Mouse (Mus musculus) embryonic facial prominence, embryonic 10.5 days (tissue): Measurements from ENCODE around the gene Nkain4. TPM values are rescaled to one million over a fixed set of nuclear protein-coding genes. Genes with fewer than 3 reads are reported as not detected.

Source experiments
- DNase-seq: peaks from one replicate; pipeline ENCODE4 v3.0.0-alpha.2; 2017; ENCODE audit warnings: low spot score
- H3K27ac ChIP-seq: fragments of 300-500 bp; sonication (generic); replicated peaks from 2 replicates; pipeline ENCODE4 v1.5.1; 2016; ENCODE audit warnings: mild to moderate bottlenecking
- H3K27me3 ChIP-seq: fragments of 300-500 bp; sonication (generic); replicated peaks from 2 replicates; pipeline ENCODE4 v1.6.1; 2016; ENCODE audit warnings: low read depth, mild to moderate bottlenecking; ENCODE audit not compliant: poor library complexity, severe bottlenecking
- H3K36me3 ChIP-seq: fragments of 300-500 bp; sonication (generic); replicated peaks from 2 replicates; pipeline ENCODE4 v1.6.1; 2016; ENCODE audit warnings: mild to moderate bottlenecking, moderate library complexity
- H3K4me1 ChIP-seq: fragments of 300-500 bp; sonication (generic); 2 replicates; pipeline ENCODE4 v1.6.1; 2016
- H3K4me3 ChIP-seq: fragments of 300-500 bp; sonication (generic); 2 replicates; pipeline ENCODE4 v1.5.1; 2016; ENCODE audit warnings: mild to moderate bottlenecking, moderate library complexity
- H3K9me3 ChIP-seq: fragments of 300-500 bp; sonication (generic); 2 replicates; pipeline ENCODE4 v1.6.1; 2016; ENCODE audit warnings: mild to moderate bottlenecking
- WGBS: fragments of 180-500 bp; shearing (Covaris S2); methylation state at CpG from one replicate; pipeline ENCODE4 v1.1.7; 2016; 5-methylcytosine and 5-hydroxymethylcytosine counted together
- polyA plus RNA-seq: library from polyadenylated mRNA; unstranded; fragments of >200 nt; fragmentation: Nextera tagmentation; extraction: Ambion mirVana; gene quantifications from 2 replicates; pipeline ENCODE4 v1.2.1, GENCODE M21; 2016

Gene Nkain4
- polyA plus RNA-seq: 22.2 and 26.6 TPM in 2 replicates

DNA sequence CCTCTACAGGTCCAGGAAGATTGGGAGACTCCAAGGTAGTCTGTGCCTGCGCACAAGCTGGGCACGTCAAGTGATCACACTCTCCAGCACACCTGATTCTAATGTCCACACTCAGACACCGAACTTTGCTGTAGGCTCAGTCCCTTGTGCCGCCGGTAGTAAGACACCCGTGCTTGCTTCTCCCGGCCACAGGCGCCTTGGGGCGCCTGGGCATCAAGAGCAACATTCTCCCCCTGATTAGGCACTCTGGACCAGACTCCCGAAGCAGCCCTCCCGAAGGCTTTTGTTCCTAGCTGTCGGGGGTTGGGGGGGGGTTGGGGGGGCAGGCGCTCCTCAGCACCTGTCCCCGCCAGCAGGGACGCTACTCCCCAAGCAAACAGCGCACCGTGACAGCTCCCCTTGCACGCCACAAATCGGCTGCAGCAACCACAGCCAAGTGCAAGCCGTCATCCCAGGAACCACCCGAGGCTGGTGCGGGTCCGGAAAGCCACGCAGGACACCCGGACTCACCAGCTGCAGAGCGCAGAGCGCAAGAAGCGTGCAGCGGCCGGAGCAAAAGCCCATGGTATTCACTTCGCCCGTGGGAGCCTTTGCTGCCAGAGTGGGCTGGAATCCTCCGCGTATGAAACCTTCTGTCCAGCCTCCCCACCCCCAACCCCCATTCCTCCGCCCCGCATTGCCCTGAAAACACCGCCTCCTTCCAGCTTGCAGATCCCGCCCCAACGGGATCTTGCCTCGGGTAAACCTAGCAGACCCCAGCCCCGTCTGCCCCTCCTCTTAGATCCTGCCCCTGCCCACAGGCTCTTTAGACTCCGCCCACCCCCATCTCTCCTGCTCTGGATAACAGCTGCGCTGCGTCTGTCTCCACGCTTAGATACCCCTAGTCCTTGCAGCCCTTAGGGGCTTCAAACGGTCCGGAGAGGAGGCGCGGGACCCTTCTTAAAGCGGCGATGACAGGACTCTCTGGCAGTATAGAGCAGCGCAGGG lies at the start of gene Nkain4:
Gene Nkain4 (minus strand): TSS at position 639 of the 987 bp plus-strand sequence.
- Histone ChIP-seq H3K36me3 (no peaks in the 10 kb centered on the region), H3K4me3 (peak within 1 kb of the TSS; percentile 66), H3K9me3 (no peaks in the 10 kb centered on the region), H3K27me3 (peaks cover 55% of the 10 kb centered on the region), H3K27ac (peak within 1 kb of the TSS; percentile 80), H3K4me1 (peaks cover 46% of the 10 kb centered on the region)
- WGBS: under 1% methylated on average over 52 of the region's 52 CpGs
- DNase-seq: peak; percentile 89

DNA sequence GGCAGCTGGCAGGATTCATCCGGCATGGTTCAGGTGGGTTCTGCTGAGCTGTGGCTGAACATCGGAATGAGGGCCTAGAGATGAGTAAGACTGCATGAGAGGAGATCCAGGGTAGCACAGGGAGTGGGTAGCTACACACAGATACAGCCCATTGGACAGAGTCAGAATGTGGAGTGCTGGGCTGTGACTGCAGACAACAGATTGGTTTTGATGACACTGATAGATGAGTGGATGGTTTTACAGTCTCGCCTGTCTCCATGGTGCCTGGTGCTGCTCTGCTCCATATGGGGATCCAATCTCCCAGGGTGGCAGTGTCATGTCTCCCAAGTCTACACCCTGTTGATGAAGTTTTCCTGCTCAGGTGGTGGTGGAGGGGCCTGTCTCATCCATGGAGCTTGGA lies 42.4 kb upstream of the Nkain4 start:
- DNase-seq: no peak
- Histone ChIP-seq H3K4me1 (no peaks in the 10 kb centered on the region), H3K4me3 (no peak overlapping the region), H3K36me3 (no peaks in the 10 kb centered on the region), H3K27ac (no peak overlapping the region), H3K27me3 (no peaks in the 10 kb centered on the region), H3K9me3 (no peaks in the 10 kb centered on the region)
- 74% methylated on average over 3 of the region's 3 CpGs for WGBS

DNA sequence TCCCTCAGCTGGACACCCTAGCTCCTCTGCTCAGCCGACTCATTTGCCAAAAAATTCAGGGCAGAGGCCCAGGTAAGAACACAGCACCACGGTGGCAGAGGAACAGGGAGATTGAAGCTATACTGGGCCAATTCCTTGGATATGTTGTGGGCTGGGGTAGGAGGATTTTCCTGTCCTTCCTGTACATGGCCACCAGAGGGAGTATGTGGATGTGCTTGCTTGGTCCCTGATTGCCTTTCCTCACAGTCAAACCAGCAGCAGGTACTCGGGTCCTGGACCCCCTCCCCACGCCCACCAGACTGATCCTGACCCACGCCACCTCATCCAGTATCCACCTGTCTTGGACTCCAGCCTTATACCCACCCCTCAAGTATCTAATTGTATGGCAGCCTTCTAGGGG lies 41.9 kb upstream of the Nkain4 start:
- 19% methylated on average over 5 of the region's 5 CpGs for WGBS
- Histone ChIP-seq H3K4me1 (no peaks in the 10 kb centered on the region), H3K9me3 (no peaks in the 10 kb centered on the region), H3K36me3 (no peaks in the 10 kb centered on the region), H3K4me3 (no peak overlapping the region), H3K27ac (no peak overlapping the region), H3K27me3 (no peaks in the 10 kb centered on the region)
- peak; percentile 59 for DNase-seq

DNA sequence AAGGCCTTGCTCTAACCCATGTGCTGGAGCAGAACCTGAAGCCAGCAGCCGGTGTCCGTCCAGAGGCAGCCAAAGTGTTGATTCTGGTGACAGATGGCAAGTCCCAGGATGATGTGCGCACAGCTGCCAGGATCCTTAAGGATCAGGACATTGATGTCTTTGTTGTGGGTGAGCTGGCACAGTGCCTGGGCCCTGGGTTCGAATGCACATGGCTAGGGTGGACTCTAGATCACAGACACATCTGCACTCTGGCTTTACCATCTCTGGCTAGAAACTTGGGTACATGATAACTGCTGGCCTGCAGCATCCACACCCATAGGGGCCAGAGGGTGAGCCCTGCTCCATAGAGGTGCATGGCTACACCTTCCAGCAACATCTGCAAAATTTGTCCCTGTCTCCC lies 41.0 kb upstream of the Nkain4 start:
- no peak for DNase-seq
- 85% methylated on average over 4 of the region's 4 CpGs for WGBS

DNA sequence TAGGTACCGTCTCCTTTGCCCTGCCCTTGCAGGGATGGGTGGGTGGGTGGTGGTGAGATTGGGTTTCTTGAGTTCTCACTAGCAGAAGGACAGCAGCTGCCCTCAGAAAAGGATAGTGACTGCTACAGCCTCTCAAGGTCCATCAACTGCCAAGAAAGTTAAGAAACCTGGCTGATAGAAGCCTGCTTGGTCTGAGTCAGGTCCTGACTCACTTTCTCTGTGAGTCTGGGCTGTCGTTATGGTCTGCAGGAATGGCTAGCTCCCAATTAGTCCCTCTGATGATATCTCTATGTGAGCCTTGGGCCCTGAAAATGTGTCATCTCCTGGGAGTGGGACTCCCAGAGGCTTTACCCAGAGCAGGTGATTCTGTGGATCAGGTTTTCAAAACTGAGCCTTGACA lies 39.9 kb upstream of the Nkain4 start:
- Histone ChIP-seq H3K36me3 (no peaks in the 10 kb centered on the region), H3K9me3 (no peaks in the 10 kb centered on the region), H3K4me3 (no peak overlapping the region), H3K27me3 (no peaks in the 10 kb centered on the region), H3K4me1 (no peaks in the 10 kb centered on the region), H3K27ac (no peak overlapping the region)
- no peak for DNase-seq
- 75% methylated on average over 2 of the region's 2 CpGs for WGBS

More for the DNA sequence above, 41.0 kb upstream of the Nkain4 start:
- Histone ChIP-seq H3K27ac (no peak overlapping the region), H3K4me3 (no peak overlapping the region), H3K27me3 (no peaks in the 10 kb centered on the region), H3K36me3 (no peaks in the 10 kb centered on the region), H3K9me3 (no peaks in the 10 kb centered on the region), H3K4me1 (no peaks in the 10 kb centered on the region)

DNA sequence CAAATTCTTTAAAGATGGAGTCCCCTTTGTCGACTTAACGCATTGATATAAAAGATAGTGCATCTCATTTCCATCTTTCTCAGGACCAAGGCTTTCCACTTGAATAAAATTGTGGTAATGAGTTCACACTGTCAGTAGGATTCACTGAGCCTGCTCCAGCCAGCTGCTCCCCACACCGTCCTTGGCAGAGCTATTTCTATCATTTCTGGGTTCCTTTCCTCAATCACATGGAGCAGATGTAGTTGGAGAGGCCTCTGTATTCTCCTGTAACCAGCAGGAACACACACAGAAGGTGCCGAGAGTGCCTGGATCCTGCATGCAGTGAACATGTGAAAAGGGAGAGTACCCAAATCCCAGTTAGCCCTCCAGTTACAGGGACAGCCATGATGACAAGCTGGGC lies 35.8 kb upstream of the Nkain4 start:
- no peak for DNase-seq
- Histone ChIP-seq H3K9me3 (no peaks in the 10 kb centered on the region), H3K4me1 (peaks cover 18% of the 10 kb centered on the region), H3K4me3 (no peak overlapping the region), H3K36me3 (no peaks in the 10 kb centered on the region), H3K27ac (no peak overlapping the region), H3K27me3 (no peaks in the 10 kb centered on the region)
- WGBS: 77% methylated on average over 4 of the region's 4 CpGs

DNA sequence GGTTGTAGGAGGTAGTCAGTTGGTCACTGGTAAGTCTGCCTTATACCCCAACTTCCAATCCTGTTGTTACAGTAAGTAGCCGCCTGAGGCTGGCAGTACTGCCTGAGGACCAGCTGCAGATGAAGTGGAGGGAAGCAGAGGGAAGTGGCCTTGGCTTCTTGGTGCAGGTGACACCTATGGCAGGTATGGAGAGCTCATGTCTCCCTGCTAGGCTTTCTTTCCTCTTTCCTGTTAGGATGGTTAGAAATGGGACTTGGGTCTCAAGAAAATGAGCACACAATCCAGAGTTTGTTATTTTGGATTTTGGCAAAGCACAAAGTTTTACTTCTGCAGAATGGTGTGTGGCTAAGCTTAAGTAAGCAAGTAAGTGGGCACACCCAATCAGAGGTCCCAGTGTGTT lies 34.4 kb upstream of the Nkain4 start:
- peaks cover 9% of the 10 kb centered on the region; the same call in 1 of the 2 replicates for H3K36me3 ChIP-seq
- no peak overlapping the region for H3K27ac ChIP-seq
- peaks cover 18% of the 10 kb centered on the region for H3K4me1 ChIP-seq
- H3K4me3 ChIP-seq: no peak overlapping the region
- H3K27me3 ChIP-seq: no peaks in the 10 kb centered on the region
- 73% methylated on average over 1 of the region's 1 CpGs for WGBS
- no peaks in the 10 kb centered on the region for H3K9me3 ChIP-seq
- no peak for DNase-seq

DNA sequence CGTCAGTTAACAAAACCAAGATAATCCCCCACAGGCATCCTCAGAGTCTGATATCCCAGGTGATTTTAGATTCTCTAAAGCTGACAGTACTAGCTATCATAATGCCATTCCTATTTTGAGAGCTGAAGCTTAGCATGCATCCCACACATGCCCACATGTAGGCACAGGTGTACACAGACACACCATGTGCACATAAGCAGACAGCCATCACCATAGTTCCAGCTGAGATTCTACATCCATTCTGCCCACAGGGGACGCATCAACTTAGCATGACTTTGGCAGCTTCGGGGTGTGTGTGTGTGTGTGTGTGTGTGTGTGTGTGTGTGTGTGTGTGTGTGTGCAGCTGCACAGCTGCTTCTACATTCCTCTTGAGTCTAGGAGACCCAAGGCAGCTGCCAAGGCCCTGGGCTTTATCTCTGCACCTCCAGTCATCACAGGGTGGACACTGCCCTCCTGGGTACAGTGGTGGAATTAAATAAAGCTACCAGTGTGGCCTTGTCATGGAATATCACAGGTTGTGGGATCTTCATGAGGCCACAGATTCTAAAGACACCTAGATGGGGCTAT lies 33.9 kb upstream of the Nkain4 start:
- DNase-seq: no peak
- no peak overlapping the region for H3K27ac ChIP-seq
- no peak overlapping the region for H3K4me3 ChIP-seq
- 69% methylated on average over 3 of the region's 3 CpGs for WGBS
- H3K9me3 ChIP-seq: no peaks in the 10 kb centered on the region
- H3K36me3 ChIP-seq: peaks cover 15% of the 10 kb centered on the region
- H3K27me3 ChIP-seq: no peaks in the 10 kb centered on the region
- peaks cover 18% of the 10 kb centered on the region for H3K4me1 ChIP-seq

DNA sequence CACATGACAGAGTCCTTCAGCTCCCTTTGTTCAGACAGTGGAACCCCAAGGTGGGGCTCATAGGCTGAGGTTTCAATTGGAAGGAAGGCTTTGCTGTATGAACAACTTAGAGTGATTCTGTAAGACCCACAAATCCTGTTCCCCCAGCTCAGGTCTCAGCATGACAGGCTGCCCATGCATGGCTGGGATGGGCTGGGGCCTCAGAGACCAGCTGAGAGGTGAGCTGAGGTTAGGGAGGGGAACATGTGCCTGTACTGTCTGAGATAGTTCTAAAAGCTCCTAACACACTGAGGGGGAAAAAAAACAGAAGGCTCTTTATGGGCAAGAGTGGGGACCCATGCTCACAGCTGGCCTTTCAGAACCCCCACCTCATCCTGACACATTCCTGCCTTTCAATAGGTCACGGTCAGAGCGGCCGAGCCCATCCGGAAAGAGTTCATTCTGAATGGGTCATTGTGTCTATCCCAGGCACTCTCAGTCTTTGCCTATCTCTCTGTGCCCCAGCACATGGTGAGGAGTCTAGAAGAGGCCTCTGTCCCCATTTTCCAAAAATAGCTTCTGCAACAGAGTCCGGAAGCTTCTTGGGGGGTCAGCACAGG lies 33.0 kb upstream of the Nkain4 start:
- Histone ChIP-seq H3K36me3 (peaks cover 24% of the 10 kb centered on the region), H3K9me3 (no peaks in the 10 kb centered on the region), H3K4me3 (no peak overlapping the region), H3K27ac (peak overlapping the region; percentile 65), H3K4me1 (peaks cover 18% of the 10 kb centered on the region), H3K27me3 (no peaks in the 10 kb centered on the region)
- peak; percentile 32 for DNase-seq
- WGBS: 27% methylated on average over 5 of the region's 5 CpGs

DNA sequence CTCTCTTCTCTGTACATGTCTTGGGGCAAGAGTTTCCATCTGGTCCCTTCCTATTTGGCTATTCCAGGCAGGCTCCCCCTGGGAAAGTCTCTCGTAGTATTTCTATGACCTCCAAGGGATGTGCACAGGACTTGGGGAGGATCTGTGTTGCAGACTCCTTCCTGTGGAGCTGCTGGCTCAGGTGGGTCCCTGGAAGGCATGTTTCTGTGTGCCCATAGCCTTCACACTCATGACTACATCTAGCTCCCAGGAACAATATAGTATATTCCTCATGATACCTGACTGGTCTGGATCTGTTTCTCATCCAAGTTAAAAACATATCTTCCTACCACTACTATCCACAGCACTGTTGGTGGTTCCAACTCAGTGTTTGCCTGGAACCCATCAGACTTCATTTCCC lies 32.5 kb upstream of the Nkain4 start:
- Histone ChIP-seq H3K4me1 (peaks cover 18% of the 10 kb centered on the region), H3K36me3 (peaks cover 29% of the 10 kb centered on the region), H3K27ac (peak overlapping the region; percentile 65), H3K9me3 (no peaks in the 10 kb centered on the region), H3K4me3 (no peak overlapping the region), H3K27me3 (no peaks in the 10 kb centered on the region)
- 65% methylated on average over 1 of the region's 1 CpGs for WGBS
- no peak for DNase-seq

DNA sequence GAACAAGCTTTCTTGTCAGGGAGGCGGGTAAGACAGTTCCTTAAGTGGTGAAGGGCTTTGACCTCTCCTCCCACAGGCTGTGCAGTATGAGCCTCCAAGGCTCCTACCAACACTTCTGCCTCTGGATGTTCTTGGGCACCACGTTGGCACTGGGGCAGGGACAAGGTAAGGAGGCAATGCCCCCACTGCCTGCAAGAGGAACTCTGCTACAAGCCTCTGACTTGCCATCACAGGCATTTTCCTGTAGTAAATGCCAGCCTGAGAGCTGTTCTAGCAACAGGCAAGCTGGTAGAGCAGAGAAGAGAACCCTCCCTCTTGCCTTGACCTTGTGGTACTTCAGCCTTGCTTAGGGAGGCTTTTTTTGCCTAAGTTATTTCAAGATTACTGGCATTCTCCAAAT lies 31.9 kb upstream of the Nkain4 start, which contains the start of gene Col20a1:
Gene Col20a1 (plus strand): TSS at position 87 of the 400 bp plus-strand sequence.
- 51% methylated on average over 2 of the region's 2 CpGs for WGBS
- no peak for DNase-seq
- peak within 1 kb of the TSS; percentile 65 for H3K27ac ChIP-seq

DNA sequence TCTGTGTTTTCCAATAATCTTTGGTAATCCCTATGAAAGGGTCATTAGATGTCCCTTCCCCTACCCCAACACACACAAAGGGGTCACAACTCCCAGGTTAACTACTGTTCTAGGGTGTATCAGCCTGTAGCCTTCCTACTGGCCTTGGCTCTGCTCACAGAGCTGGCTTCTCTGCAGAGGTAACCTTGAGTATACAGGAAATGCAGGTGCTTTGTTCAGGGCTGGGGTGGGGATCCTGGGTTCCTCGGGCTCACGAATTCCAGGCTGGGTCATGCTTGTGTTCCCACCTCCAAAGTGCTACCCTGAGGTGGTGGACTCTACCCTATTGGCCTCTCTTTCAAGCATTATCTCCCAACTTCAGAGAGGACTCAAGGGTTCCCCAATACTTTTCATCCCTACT lies 31.1 kb upstream of the Nkain4 start:
- Histone ChIP-seq H3K36me3 (peaks cover 43% of the 10 kb centered on the region), H3K9me3 (no peaks in the 10 kb centered on the region), H3K27me3 (no peaks in the 10 kb centered on the region), H3K4me1 (peaks cover 18% of the 10 kb centered on the region), H3K4me3 (no peak overlapping the region), H3K27ac (no peak overlapping the region)
- no peak for DNase-seq
- WGBS: 87% methylated on average over 2 of the region's 2 CpGs

More for the DNA sequence above, 31.9 kb upstream of the Nkain4 start, which contains the start of gene Col20a1:
- H3K36me3 ChIP-seq: peaks cover 34% of the 10 kb centered on the region
- H3K27me3 ChIP-seq: no peaks in the 10 kb centered on the region
- H3K4me3 ChIP-seq: no peak within 1 kb of the TSS
- H3K9me3 ChIP-seq: no peaks in the 10 kb centered on the region
- H3K4me1 ChIP-seq: peaks cover 18% of the 10 kb centered on the region
